Mouse (Mus musculus) T-helper 2 cell (primary cell): ENCODE measurements around the gene Zfp423.

ENCODE experiments used
- in situ Hi-C: fragments of 300-600 bp; cut with MboI, MseI; formaldehyde crosslinking; loops from one replicate; pipeline ENCODE4 v1.15.1; 2025; ENCODE audit warnings: high pct_unique_total_duplicates

The Zfp423 gene

GRCm38 (mm10) chr8:87704756-87705155 lies 254.6 kb downstream of the Zfp423 start:
- in situ Hi-C loops: no loop called here

GRCm38 (mm10) chr8:87702790-87703311 lies 256.5 kb downstream of the Zfp423 start:
- in situ Hi-C loops: no loop called here

DNA sequence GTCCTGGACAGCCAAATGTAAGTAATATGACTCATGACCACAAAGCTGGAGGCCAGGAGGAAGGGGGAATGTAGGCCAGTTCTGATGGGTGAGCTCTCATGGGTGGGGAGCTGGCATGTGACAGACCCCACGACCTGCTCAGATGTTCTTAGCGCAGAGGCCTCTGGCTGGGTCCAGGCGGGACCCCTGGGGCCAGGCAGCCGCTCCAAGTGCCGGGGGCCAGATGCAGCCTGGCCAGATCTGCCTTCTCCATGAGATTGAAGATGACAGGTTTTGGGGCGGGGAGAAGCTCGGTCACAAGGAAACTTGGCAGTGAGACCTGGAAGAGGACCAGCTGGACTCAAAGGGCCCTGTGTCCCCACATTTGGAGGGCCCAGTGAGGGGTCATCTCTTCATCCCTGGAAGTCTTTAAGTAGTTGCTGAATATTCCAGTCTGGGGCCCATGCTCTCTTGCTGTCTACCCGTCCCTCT lies 257.3 kb downstream of the Zfp423 start:
- in situ Hi-C loops: no loop called here

GRCm38 (mm10) chr8:87701583-87701982 lies 257.8 kb downstream of the Zfp423 start:
- in situ Hi-C loops: no loop called here

DNA sequence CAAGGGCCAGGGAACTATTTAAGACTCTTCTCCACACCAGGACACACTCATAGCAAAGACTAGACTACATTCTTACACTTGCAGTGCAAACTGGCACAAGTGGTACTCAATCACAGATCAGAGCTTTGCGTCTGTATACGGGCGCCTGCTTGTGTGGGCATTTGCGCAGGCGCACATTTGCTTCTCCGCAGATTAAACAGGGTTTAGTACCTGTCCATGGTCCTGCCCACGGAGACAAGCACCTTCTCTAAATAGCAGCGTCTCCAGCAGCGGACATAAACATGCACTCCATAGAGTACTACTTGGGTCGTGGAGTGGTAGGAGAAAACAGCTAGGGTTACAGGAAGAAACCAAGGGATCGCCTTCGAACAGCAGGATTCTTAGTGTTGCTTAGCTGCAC lies 259.1 kb downstream of the Zfp423 start:
- in situ Hi-C loops: no loop called here

GRCm38 (mm10) chr8:87697127-87697526 lies 262.3 kb downstream of the Zfp423 start:
- in situ Hi-C loops: no loop called here

DNA sequence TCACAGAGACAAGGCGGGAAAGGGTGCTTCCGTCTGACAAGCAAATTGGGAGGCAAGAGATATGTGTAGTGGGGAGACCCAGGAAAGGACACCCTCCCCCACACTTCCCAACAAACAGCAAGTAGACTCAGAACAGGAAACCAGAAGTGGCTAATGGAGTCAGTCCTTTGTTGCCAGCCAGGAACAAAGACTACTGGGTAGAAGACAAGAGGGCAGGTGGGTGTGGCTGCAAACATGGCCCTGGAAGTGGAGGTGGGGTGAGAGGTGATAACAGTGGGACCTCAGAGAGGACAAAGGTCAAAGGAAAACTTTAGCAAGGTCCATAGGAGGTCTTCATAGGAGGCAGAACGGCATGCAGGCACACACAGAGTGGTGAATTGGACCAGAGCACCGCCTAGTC lies 265.7 kb downstream of the Zfp423 start:
- in situ Hi-C loops: no loop called here

GRCm38 (mm10) chr8:87690100-87691095 lies 269.0 kb downstream of the Zfp423 start:
- in situ Hi-C loops: no loop called here

GRCm38 (mm10) chr8:87689192-87689591 lies 270.2 kb downstream of the Zfp423 start:
- in situ Hi-C loops: loop anchor here (10.0 kb wide), 1 partner anchor 1264 kb away; no protein-coding TSS in a partner anchor

DNA sequence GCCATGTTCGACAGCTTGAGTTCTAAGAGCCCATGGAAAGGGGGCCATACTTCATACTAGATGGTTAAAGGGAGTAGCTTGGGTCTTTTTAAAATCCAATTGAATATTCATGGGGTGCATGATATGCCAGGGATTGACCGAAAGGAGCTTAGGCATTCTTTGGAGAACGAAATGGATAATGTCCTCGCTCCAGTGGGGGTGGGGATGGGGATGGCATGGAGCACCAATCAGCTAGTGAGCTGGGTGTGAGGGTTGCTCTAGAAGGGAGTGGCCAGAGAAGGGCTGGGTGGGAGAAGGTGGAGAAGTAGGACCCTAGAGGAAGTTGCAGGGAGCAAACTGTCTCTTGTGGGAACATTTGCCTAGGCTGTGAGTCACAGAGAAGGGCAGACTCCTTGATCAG lies 271.0 kb downstream of the Zfp423 start:
- in situ Hi-C loops: loop anchor here (10.0 kb wide), 1 partner anchor 1264 kb away; no protein-coding TSS in a partner anchor

- in situ Hi-C loops: loop anchor here (10.0 kb wide), 1 partner anchor 1262 kb away; no protein-coding TSS in a partner anchor
Measured at GRCm38 (mm10) chr8:87686986-87687698, 272.3 kb downstream of the Zfp423 start.

- in situ Hi-C loops: loop anchor here (10.0 kb wide), 1 partner anchor 1261 kb away; no protein-coding TSS in a partner anchor
Measured at GRCm38 (mm10) chr8:87686026-87686425, 273.4 kb downstream of the Zfp423 start.

- in situ Hi-C loops: loop anchor here (10.0 kb wide), 1 partner anchor 1261 kb away; no protein-coding TSS in a partner anchor
Measured at GRCm38 (mm10) chr8:87685392-87685791, 274.0 kb downstream of the Zfp423 start.

DNA sequence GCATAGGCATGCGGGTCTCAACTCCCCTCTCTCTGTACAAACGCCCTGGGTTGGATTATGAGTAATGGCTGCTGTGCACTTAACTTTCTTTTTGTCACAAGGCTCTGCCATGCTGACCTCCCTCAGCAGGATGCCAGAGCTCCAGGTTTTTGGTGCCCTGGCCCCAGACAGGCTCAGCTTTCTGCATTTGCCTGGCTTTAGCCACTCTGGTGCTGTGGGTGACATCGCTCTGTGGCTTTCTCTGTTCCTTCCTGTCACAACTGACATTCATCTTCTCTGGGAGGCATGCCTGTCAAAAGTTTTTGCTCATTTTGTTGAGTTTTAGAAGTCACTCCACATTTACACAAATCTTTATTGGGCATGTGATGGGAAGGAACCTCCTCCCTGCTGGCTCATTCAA lies 277.3 kb downstream of the Zfp423 start:
- in situ Hi-C loops: loop anchor here (10.0 kb wide), 1 partner anchor 1257 kb away; no protein-coding TSS in a partner anchor

- in situ Hi-C loops: loop anchor here (10.0 kb wide), 1 partner anchor 1255 kb away; no protein-coding TSS in a partner anchor
Measured at GRCm38 (mm10) chr8:87680034-87680433, 279.4 kb downstream of the Zfp423 start.

- in situ Hi-C loops: loop anchor here (10.0 kb wide), 1 partner anchor 1255 kb away; no protein-coding TSS in a partner anchor
Measured at GRCm38 (mm10) chr8:87679431-87680003, 279.9 kb downstream of the Zfp423 start.

DNA sequence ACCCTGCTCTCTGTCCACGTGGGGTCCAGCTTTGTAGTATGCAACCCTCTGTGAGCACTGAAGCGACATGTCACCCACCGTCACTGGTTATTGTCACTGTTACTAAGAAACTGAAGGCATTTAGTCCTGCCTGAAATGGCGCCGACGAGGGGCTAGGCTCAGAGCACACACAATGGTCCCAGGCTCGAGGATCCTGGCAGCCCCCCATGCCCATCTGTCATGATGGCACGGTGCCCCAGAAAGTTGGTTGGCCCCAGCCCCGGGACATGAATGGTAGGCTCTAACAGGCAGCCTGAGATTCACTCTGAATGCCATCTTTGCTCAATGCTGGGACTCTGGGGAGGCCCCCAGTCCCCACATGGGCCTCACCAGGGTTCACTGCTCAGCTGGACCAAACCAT lies 284.0 kb downstream of the Zfp423 start:
- in situ Hi-C loops: no loop called here

DNA sequence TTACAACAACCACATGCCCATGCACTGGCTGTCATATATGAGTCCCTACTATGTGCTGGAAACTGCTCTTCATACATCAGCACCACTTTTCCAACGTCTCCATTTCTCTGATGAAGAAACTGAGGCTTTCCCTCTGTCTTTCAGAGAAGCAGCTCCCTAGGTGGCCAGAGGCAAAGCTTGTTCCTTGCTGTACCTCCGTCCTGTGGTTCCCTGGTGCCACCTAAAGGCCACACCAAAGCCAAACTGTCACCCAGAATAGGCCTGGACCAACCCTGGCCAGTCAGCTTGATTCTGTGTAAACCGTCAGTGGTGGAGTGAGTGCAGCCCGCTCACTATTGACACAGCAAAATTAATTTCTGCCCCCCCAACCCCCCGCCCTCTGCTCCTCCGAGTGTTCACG lies 285.2 kb downstream of the Zfp423 start:
- in situ Hi-C loops: no loop called here

- in situ Hi-C loops: no loop called here
Measured at GRCm38 (mm10) chr8:87672214-87672613, 287.2 kb downstream of the Zfp423 start.

- in situ Hi-C loops: no loop called here
Measured at GRCm38 (mm10) chr8:87671209-87671970, 288.0 kb downstream of the Zfp423 start.
